Mouse (Mus musculus) limb, embryonic 13.5 days (tissue): ENCODE data around the gene Foxo6. TPM values are rescaled to one million over a fixed set of nuclear protein-coding genes. Genes with fewer than 3 reads are reported as not detected.
A peak's percentile ranks its signal among the peaks of the same experiment; 100 is the strongest.

ENCODE experiments used
- ATAC-seq: fragments of 200-750 bp; cut with Nextera tagmentation; 2 replicates; pipeline ENCODE4 v1.8.0; 2017; ENCODE audit warnings: low read depth, moderate number of reproducible peaks, moderate TSS enrichment; ENCODE audit not compliant: low FRiP score
- H3K27ac ChIP-seq: fragments of 300-500 bp; sonication (generic); 2 replicates; pipeline ENCODE4 v1.5.1; 2015; ENCODE audit warnings: inconsistent platforms, mild to moderate bottlenecking, moderate library complexity
- H3K27me3 ChIP-seq: fragments of 300-500 bp; sonication (generic); 2 replicates; pipeline ENCODE4 v1.6.1; 2015; ENCODE audit warnings: mild to moderate bottlenecking, inconsistent platforms
- H3K36me3 ChIP-seq: fragments of 300-500 bp; sonication (generic); 2 replicates; pipeline ENCODE4 v1.6.1; 2015; ENCODE audit warnings: inconsistent platforms, mild to moderate bottlenecking, moderate library complexity
- H3K4me1 ChIP-seq: fragments of 300-500 bp; sonication (generic); 2 replicates; pipeline ENCODE4 v1.6.1; 2015; ENCODE audit warnings: inconsistent platforms
- H3K4me2 ChIP-seq: fragments of 300-500 bp; sonication (generic); replicated peaks from 2 replicates; pipeline ENCODE4 v1.6.1; 2015; ENCODE audit warnings: inconsistent platforms, mild to moderate bottlenecking, moderate library complexity
- H3K4me3 ChIP-seq: fragments of 300-500 bp; sonication (generic); 2 replicates; pipeline ENCODE4 v1.5.1; 2015; ENCODE audit warnings: moderate library complexity, mild to moderate bottlenecking, inconsistent platforms
- H3K9ac ChIP-seq: fragments of 300-500 bp; sonication (generic); 2 replicates; pipeline ENCODE4 v1.6.1; 2015; ENCODE audit warnings: mild to moderate bottlenecking, inconsistent platforms
- H3K9me3 ChIP-seq: fragments of 300-500 bp; sonication (generic); 2 replicates; pipeline ENCODE4 v1.6.1; 2016; ENCODE audit warnings: inconsistent platforms
- WGBS: fragments of 180-500 bp; shearing (Covaris S2); methylation state at CpG from one replicate; pipeline ENCODE4 v1.1.7; 2015; 5-methylcytosine and 5-hydroxymethylcytosine counted together
- polyA plus RNA-seq: library from polyadenylated mRNA; unstranded; fragments of >200 nt; fragmentation: Nextera tagmentation; extraction: Ambion mirVana; gene quantifications from 2 replicates; pipeline ENCODE4 v1.2.1, GENCODE M21; 2015

Foxo6 gene
- polyA plus RNA-seq, result 0.05 and 0.11 TPM in 2 replicates

DNA sequence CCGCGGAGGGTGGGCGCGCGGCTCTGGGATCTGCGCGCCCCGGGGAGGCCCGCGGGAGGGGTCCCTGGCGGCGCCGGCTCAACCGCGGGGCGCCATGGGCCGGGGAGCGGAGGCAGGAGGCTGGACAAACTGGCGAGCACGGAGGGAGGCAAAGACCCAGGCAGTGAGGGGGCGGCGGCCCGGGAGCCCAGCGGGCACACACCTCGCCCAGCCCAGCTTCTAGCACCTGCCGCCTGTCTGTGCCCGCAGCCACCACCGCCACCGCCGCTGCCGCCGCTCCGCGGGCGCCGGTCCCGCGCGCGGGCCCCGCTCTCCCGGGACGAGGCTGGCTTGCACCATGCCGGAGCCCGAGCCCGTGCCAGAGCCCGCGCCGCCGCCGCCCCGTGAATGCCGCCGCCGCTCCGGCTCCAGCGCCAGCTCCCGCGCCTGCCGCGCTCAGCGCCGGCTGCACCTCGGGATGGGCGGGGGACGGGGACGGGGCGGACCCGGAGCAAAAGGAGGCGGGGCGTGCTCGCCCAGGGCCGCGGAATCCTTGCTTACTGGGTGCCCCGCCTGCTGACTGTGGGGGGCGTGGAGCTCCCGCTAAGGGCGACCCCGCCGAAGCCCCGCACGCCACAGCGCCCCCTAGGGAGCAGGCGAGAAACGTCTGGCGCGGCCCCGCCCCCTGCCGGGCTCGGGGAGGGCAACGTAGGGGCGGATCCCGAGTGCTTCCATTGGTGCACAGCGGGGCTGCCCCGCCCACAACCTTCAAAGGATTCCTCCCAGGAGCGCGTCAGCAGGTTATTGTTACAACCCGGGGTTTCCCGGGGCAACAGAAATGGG is at the start of gene Foxo6:
Gene Foxo6, minus strand, starts transcription at position 60 of the 822 bp plus-strand sequence.
- peaks cover 84% of the 10 kb centered on the region for H3K27me3 ChIP-seq
- H3K27ac ChIP-seq, result no peak within 1 kb of the TSS
- WGBS, result under 1% methylated on average over 78 of the region's 99 CpGs

DNA sequence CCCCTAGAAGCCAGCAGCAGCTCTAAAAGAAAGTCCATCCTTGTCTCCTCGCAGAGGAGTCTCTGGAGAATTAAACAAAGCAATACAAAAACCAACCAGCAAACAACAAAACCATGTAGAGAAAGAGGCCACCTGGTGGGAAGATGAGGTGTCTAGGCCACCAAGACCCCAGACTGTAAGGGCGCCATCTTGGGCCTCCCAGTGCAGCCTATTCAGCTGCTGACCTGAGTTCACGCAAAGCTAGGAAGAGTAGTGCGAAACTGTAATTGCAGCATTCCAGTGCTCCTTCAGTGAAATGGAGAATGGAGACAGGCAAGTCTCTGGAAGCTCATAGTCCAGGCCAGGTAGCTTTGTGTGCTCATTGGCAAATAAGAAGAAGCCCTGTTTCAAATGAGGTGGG is 47.2 kb upstream of the Foxo6 start:
- Histone ChIP-seq H3K4me2 (no peak overlapping the region), H3K4me3 (no peak overlapping the region), H3K4me1 (no peaks in the 10 kb centered on the region), H3K27ac (no peak overlapping the region), H3K9ac (no peak overlapping the region), H3K9me3 (no peaks in the 10 kb centered on the region), H3K27me3 (no peaks in the 10 kb centered on the region; the same call in 1 of the 2 replicates), H3K36me3 (no peaks in the 10 kb centered on the region)
- no peak for ATAC-seq
- WGBS, result 87% methylated on average over 4 of the region's 4 CpGs

More for the DNA sequence above, at the start of gene Foxo6:
- no peaks in the 10 kb centered on the region for H3K36me3 ChIP-seq
- peak within 1 kb of the TSS; percentile 64 for H3K4me3 ChIP-seq
- H3K9me3 ChIP-seq, result no peaks in the 10 kb centered on the region
- H3K4me1 ChIP-seq, result peaks cover 22% of the 10 kb centered on the region
- peak within 1 kb of the TSS; percentile 67 for H3K9ac ChIP-seq
- ATAC-seq, result peak; percentile 93
- peak within 1 kb of the TSS; percentile 100 for H3K4me2 ChIP-seq

DNA sequence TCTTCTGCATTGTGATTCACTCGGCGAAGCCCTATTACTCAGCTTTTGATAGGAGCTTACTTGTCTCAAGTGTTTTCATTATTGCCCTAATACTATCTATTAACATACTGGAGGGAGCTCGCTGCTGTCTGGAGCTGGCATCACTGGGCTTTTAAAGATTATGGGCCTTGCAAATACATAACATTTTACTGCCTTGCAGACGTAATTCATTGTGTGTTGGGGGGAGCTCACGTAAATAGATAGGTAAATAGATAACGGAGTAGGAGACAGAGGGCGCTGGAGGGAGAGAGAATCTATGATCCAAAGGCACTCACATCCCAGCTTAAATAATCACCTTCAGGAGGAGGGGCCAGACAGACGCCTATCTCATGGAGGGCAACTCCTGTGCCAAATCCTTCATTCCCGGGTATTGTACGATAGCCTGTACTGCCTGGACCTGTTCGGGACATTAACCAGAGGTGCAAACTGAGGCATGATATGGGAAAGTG is 45.8 kb upstream of the Foxo6 start:
- no peak for ATAC-seq
- 43% methylated on average over 11 of the region's 11 CpGs for WGBS

DNA sequence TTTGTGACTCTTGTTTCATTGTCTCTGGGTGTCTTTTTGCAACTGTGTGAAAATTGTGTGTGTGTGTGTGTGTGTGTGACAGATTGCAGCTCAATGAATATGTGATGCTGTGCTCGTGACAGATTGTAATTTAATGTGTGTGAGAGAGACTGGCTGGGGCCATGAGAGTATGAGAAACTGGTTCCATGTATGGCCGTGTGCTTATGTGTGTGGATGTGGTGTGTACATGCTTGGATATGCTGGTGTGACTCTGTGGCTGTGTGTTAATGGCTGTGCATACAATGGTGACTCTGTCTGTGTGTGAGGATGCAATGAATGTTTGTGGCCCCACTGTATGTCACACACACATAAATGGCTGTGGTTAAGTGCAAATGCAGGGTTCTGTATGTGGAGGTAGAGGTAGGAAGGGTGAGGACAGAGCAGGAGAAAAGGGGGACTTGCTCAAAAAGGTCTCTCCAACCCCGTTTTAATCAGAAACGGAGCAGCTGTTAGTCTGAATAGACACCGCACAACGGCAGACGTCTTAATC is 45.3 kb upstream of the Foxo6 start:
- no peak overlapping the region for H3K9ac ChIP-seq
- no peak for ATAC-seq
- H3K27me3 ChIP-seq, result no peaks in the 10 kb centered on the region; the same call in 1 of the 2 replicates

More for the DNA sequence above, 45.8 kb upstream of the Foxo6 start:
- no peaks in the 10 kb centered on the region for H3K9me3 ChIP-seq
- no peaks in the 10 kb centered on the region for H3K36me3 ChIP-seq
- H3K27ac ChIP-seq, result no peak overlapping the region
- no peak overlapping the region for H3K4me3 ChIP-seq
- H3K4me2 ChIP-seq, result no peak overlapping the region
- H3K9ac ChIP-seq, result no peak overlapping the region
- no peaks in the 10 kb centered on the region; the same call in 1 of the 2 replicates for H3K27me3 ChIP-seq
- no peaks in the 10 kb centered on the region for H3K4me1 ChIP-seq

DNA sequence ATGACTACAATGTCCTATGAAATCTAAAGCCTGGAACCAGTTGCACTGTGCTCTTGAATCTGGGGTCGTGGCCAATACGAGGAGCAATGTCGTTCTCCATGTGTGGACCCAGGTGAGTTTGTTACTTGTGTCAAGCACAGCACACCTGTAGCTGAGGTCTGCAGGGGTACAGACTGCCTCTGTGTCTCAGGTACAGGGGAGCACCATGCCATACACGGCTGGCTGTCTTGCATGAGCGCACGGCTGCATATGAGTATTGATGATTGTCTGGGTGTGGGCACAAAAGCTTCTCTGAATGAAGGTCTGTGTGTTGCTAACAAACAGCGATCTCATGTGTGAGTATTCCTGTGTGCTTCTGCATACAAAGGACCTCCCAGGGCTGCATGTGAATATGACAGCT is 44.8 kb upstream of the Foxo6 start:
- H3K27ac ChIP-seq, result no peak overlapping the region

More for the DNA sequence above, 45.3 kb upstream of the Foxo6 start:
- Histone ChIP-seq H3K4me3 (no peak overlapping the region), H3K9me3 (no peaks in the 10 kb centered on the region), H3K36me3 (no peaks in the 10 kb centered on the region), H3K4me1 (no peaks in the 10 kb centered on the region), H3K27ac (no peak overlapping the region), H3K4me2 (no peak overlapping the region)
- 58% methylated on average over 7 of the region's 7 CpGs for WGBS

DNA sequence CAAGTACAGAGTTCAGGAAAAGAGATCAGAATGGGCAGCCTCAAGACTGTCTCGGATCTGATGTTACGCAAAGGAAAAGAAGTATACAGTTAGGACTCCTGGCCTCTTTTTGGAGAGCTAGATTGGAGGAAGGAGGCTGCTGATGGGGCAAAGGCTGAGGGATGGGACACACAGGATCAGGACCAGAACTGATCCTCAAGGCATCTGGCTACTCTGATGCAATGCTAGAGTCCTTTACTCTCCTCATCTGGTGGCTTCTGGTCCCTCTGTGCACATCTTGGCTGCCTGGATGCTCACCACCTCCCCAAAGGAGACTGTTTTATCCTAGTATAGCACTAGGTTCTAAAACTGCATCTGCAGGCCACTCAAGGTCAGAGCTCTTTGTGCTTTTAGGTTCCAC is 44.4 kb upstream of the Foxo6 start:
- Histone ChIP-seq H3K27me3 (no peaks in the 10 kb centered on the region; the same call in 1 of the 2 replicates), H3K4me3 (no peak overlapping the region), H3K4me1 (no peaks in the 10 kb centered on the region), H3K4me2 (no peak overlapping the region), H3K9me3 (no peaks in the 10 kb centered on the region), H3K27ac (no peak overlapping the region), H3K36me3 (no peaks in the 10 kb centered on the region), H3K9ac (no peak overlapping the region)
- WGBS, result 94% methylated on average over 2 of the region's 2 CpGs
- no peak for ATAC-seq

More for the DNA sequence above, 44.8 kb upstream of the Foxo6 start:
- ATAC-seq, result no peak
- H3K4me2 ChIP-seq, result no peak overlapping the region
- no peak overlapping the region for H3K9ac ChIP-seq
- no peaks in the 10 kb centered on the region for H3K4me1 ChIP-seq
- H3K36me3 ChIP-seq, result no peaks in the 10 kb centered on the region
- H3K9me3 ChIP-seq, result no peaks in the 10 kb centered on the region
- 83% methylated on average over 7 of the region's 7 CpGs for whole genome bisulfite sequencing
- no peak overlapping the region for H3K4me3 ChIP-seq
- H3K27me3 ChIP-seq, result no peaks in the 10 kb centered on the region; the same call in 1 of the 2 replicates

DNA sequence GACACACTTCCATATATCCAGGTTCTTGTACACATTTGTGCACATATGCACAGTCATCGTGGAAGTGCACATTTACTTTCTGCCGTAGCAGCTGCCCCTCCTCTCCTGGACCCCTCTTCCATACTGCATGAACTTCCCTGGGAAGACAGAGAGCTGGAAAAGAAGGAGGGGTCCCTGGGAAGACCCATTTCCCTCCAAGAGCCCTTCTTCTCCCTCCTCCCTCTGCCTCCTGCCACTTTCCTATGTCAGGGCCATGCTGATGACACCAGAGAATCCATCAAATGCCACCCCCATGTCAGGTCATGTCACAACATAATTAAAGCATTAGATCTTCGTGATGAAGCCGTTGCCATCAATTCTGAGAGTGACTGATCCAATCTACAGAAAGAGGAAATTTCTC is 38.6 kb upstream of the Foxo6 start:
- WGBS, result 70% methylated on average over 4 of the region's 4 CpGs
- H3K27ac ChIP-seq, result no peak overlapping the region
- no peak for ATAC-seq

DNA sequence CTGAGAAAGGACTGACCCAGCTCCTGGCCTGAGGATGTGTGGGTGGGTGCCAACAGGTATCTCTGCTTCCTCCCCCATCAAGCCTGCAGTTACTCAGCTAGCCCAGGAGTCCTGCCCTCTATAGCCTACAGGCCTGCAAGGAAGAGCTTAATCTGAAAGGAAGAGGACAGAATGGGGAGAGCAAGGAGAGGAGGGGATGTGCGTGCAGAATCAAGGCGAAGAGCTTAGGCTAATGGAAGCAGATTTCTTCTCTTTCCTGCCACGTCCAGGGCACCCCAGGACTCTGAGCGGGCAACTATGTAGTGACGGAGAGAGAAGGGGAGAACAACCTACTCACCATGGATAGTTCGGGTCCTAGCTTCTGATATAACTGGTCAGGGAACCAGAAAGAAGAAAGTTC is 37.9 kb upstream of the Foxo6 start:
- no peak for ATAC-seq
- WGBS, result 83% methylated on average over 6 of the region's 6 CpGs
- Histone ChIP-seq H3K9me3 (no peaks in the 10 kb centered on the region), H3K4me3 (no peak overlapping the region), H3K4me2 (no peak overlapping the region), H3K27me3 (peaks cover 10% of the 10 kb centered on the region; the same call in 1 of the 2 replicates), H3K4me1 (no peaks in the 10 kb centered on the region), H3K36me3 (no peaks in the 10 kb centered on the region), H3K9ac (no peak overlapping the region), H3K27ac (no peak overlapping the region)

More for the DNA sequence above, 38.6 kb upstream of the Foxo6 start:
- Histone ChIP-seq H3K4me1 (no peaks in the 10 kb centered on the region), H3K27me3 (peaks cover 10% of the 10 kb centered on the region; the same call in 1 of the 2 replicates), H3K4me2 (no peak overlapping the region), H3K36me3 (no peaks in the 10 kb centered on the region), H3K9me3 (no peaks in the 10 kb centered on the region), H3K9ac (no peak overlapping the region), H3K4me3 (no peak overlapping the region)

DNA sequence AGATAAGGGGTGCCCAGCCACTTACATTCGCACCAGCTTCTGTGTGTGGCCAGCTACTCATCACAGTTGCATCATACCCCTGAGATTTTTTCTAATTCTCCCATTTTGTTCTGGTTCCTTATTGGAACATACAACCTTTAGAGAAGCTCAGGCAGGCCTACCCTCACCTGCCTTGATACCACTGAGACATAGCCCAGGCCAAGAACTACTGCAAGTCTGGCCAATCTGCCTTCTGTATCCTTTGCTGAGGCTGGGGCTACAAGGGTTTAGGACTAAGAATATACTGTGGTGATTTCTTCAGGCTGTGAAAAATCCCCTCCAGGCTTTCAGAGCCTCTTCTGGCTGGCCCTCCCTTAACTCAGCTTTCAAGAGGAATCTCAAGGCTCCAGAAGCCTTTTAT is 36.7 kb upstream of the Foxo6 start:
- ATAC-seq, result no peak
- Histone ChIP-seq H3K4me1 (no peaks in the 10 kb centered on the region), H3K9ac (no peak overlapping the region), H3K4me3 (no peak overlapping the region), H3K36me3 (no peaks in the 10 kb centered on the region), H3K27me3 (peaks cover 10% of the 10 kb centered on the region; the same call in 1 of the 2 replicates), H3K9me3 (no peaks in the 10 kb centered on the region), H3K4me2 (no peak overlapping the region), H3K27ac (no peak overlapping the region)
- WGBS, result 77% methylated on average over 1 of the region's 1 CpGs

DNA sequence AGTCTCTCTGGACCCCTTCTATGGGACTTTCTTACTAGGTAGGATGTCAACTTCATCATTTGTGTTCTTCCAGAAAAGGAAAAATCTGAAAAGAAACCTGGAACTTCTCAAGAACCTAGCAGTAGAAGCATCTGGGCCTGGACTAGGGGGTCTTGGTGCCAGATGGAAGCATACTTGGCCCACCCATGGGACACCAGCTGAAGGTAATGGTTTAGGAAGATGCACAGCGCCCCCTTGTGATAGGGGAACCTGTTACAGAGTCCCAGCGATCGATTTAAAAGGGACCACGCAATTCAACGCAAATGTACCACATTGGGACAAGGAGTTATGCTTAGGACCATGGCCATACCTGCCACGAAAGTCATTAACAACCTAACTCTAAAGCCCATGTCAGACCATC is 36.0 kb upstream of the Foxo6 start:
- H3K9ac ChIP-seq, result no peak overlapping the region
- H3K4me1 ChIP-seq, result no peaks in the 10 kb centered on the region
- H3K27me3 ChIP-seq, result peaks cover 10% of the 10 kb centered on the region; the same call in 1 of the 2 replicates
- H3K9me3 ChIP-seq, result no peaks in the 10 kb centered on the region
- no peak for ATAC-seq
- H3K27ac ChIP-seq, result no peak overlapping the region
- H3K4me3 ChIP-seq, result no peak overlapping the region
- WGBS, result 27% methylated on average over 6 of the region's 6 CpGs
- H3K4me2 ChIP-seq, result no peak overlapping the region
- no peaks in the 10 kb centered on the region for H3K36me3 ChIP-seq

DNA sequence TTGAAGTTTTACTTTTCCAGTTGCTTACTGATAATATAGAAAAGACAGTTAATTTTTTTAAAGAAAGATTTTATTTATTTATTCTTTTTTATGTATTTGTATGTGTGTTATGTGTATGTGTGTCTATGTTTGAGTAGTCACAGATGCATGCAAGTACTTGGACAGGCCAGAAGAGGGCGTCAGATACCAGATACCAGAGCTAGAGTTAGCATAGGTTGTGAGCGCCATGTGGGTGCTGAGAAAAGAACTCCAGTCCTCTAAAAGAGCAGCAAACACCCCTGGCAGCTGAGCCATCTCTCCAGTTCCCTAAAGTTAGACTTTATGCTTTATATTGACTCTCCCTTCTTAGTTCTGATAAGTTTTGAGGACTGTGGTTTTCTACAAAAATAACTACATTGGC is 30.4 kb upstream of the Foxo6 start:
- Histone ChIP-seq H3K4me1 (no peaks in the 10 kb centered on the region), H3K4me2 (no peak overlapping the region), H3K9ac (no peak overlapping the region), H3K27ac (no peak overlapping the region), H3K36me3 (no peaks in the 10 kb centered on the region), H3K4me3 (no peak overlapping the region), H3K27me3 (peaks cover 6% of the 10 kb centered on the region; the same call in 1 of the 2 replicates), H3K9me3 (no peaks in the 10 kb centered on the region)
- ATAC-seq, result no peak
- WGBS, result 56% methylated on average over 2 of the region's 2 CpGs

DNA sequence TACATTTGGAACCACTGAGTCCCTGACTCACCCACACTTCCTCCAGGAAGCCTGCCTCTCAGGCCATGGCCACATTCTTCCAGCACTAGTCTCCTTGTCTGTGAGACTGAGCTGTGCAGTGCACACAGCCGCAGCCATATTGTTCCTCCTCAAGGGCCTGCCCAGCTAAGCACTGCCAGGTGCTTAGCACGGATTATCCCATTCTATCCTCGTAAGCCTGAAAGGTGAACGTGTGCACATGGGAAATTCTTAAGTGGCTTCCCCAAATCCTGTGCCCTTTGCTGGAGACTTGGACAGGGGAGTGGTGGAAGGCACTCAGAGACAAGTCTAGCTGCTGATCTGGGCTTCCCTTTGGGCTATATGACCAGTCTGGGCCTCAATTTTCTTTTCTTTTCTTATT is 29.6 kb upstream of the Foxo6 start:
- Histone ChIP-seq H3K4me1 (no peaks in the 10 kb centered on the region), H3K4me3 (no peak overlapping the region), H3K4me2 (no peak overlapping the region), H3K9me3 (no peaks in the 10 kb centered on the region), H3K27ac (no peak overlapping the region), H3K27me3 (peaks cover 6% of the 10 kb centered on the region; the same call in 1 of the 2 replicates), H3K9ac (no peak overlapping the region), H3K36me3 (no peaks in the 10 kb centered on the region)
- ATAC-seq, result no peak
- 61% methylated on average over 4 of the region's 4 CpGs for WGBS
